Mouse (Mus musculus) kidney, embryonic 15.5 days (tissue): ENCODE measurements around the gene Sipa1l3. TPM values are rescaled to one million over a fixed set of nuclear protein-coding genes. Genes with fewer than 3 reads are reported as not detected.
A peak's percentile ranks its signal among the peaks of the same experiment; 100 is the strongest.

Experiments
- ATAC-seq: fragments of 200-750 bp; cut with Nextera tagmentation; replicated peaks from 2 replicates; pipeline ENCODE4 v1.8.0; 2017; ENCODE audit warnings: moderate TSS enrichment; ENCODE audit not compliant: low FRiP score
- H3K27ac ChIP-seq: fragments of 300-500 bp; sonication (generic); 2 replicates; pipeline ENCODE4 v1.5.1; 2015; ENCODE audit warnings: mild to moderate bottlenecking, inconsistent platforms
- H3K27me3 ChIP-seq: fragments of 300-500 bp; sonication (generic); 2 replicates; pipeline ENCODE4 v1.6.1; 2015; ENCODE audit warnings: inconsistent platforms
- H3K36me3 ChIP-seq: fragments of 300-500 bp; sonication (generic); 2 replicates; pipeline ENCODE4 v1.6.1; 2015; ENCODE audit warnings: inconsistent platforms
- H3K4me1 ChIP-seq: fragments of 300-500 bp; sonication (generic); 2 replicates; pipeline ENCODE4 v1.6.1; 2015; ENCODE audit warnings: inconsistent platforms
- H3K4me2 ChIP-seq: fragments of 300-500 bp; sonication (generic); 2 replicates; pipeline ENCODE4 v1.6.1; 2015; ENCODE audit warnings: moderate library complexity, mild to moderate bottlenecking, inconsistent platforms
- H3K4me3 ChIP-seq: fragments of 300-500 bp; sonication (generic); replicated peaks from 2 replicates; pipeline ENCODE4 v1.5.1; 2015; ENCODE audit warnings: mild to moderate bottlenecking, inconsistent platforms
- H3K9ac ChIP-seq: fragments of 300-500 bp; sonication (generic); 2 replicates; pipeline ENCODE4 v1.6.1; 2015; ENCODE audit warnings: mild to moderate bottlenecking, inconsistent platforms
- H3K9me3 ChIP-seq: fragments of 300-500 bp; sonication (generic); replicated peaks from 2 replicates; pipeline ENCODE4 v1.6.1; 2016; ENCODE audit warnings: inconsistent platforms
- WGBS: fragments of 180-500 bp; shearing (Covaris S2); methylation state at CpG from one replicate; pipeline ENCODE4 v1.1.7; 2015; ENCODE audit warnings: mixed read lengths; 5-methylcytosine and 5-hydroxymethylcytosine counted together
- polyA plus RNA-seq: library from polyadenylated mRNA; unstranded; fragments of >200 nt; fragmentation: Nextera tagmentation; extraction: Ambion mirVana; gene quantifications from 2 replicates; pipeline ENCODE4 v1.2.1, GENCODE M21; 2015

Sipa1l3 gene
- polyA plus RNA-seq, 1 experiment from 2014 or later, result 14.4 TPM

DNA sequence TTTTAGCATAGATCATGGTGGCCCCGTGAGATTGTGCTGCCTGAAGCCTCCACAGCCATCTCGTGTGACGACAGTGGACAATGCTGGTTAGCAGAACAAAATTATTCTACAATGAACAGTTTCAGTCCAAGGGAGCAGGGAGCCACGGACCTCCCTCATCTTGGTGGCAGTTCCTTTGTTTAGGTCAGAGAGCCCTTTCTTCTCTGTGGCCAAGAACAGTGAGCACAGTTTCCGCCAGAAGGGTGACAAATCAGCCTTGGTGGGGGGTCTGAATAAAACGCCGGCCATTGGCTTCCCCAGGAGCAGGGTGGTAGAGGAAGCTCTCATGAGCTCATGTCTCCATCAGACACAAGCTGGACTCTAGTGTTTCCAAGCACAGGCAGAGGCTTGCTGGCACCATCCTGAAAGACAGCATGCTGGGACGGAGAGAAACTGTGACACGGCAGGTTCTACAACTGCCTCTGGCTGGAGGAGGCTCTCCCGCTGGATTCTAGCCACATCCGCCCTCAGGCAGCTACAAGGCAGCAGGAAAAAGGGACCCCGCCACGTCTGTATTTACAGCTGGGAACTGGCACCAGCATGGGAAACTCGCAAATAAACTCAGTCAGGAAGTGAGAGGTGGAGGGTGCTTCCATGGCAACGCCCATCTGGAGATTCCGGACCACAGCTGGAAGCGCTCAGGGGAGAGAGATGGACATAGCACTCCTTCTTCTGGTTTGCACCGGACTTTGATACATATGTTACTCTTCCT lies 65.3 kb downstream of the Sipa1l3 start:
- peaks cover 40% of the 10 kb centered on the region for H3K4me1 ChIP-seq
- no peak overlapping the region for H3K9ac ChIP-seq
- H3K36me3 ChIP-seq, result no peaks in the 10 kb centered on the region
- H3K4me3 ChIP-seq, result 0 out of 2 replicates have a peak overlapping the region, but pooled peaks have one; percentile 10
- no peaks in the 10 kb centered on the region for H3K27me3 ChIP-seq
- ATAC-seq, result peak; percentile 88
- H3K27ac ChIP-seq, result peak overlapping the region; percentile 89
- no peaks in the 10 kb centered on the region for H3K9me3 ChIP-seq
- H3K4me2 ChIP-seq, result peak overlapping the region; percentile 40
- WGBS, result 13% methylated on average over 18 of the region's 18 CpGs

DNA sequence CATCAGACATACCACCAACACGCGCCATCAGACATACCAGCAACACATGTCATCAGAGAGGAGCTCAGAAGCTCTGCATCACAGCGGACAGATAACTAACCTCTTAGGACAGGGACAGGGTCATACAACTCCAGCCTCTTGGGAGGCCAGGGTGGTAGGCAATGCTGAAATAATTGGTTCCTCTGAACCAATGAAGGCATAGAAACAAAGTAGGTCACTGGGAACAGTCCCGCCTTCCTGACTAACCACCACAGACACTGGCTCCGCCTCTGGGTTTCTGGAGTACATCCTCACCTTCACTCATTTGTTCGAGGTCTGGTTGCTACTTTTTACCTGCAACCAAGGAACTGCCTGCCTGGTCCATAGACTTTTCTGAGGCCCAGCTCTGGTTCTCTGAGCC lies 66.1 kb downstream of the Sipa1l3 start:
- Histone ChIP-seq H3K27me3 (no peaks in the 10 kb centered on the region), H3K27ac (peak overlapping the region; percentile 89), H3K4me1 (peaks cover 33% of the 10 kb centered on the region), H3K4me3 (no peak overlapping the region), H3K9ac (no peak overlapping the region), H3K4me2 (peak overlapping the region; percentile 40; the same call in 1 of the 2 replicates), H3K36me3 (no peaks in the 10 kb centered on the region), H3K9me3 (no peaks in the 10 kb centered on the region)
- no peak for ATAC-seq
- 87% methylated on average over 6 of the region's 6 CpGs for WGBS

DNA sequence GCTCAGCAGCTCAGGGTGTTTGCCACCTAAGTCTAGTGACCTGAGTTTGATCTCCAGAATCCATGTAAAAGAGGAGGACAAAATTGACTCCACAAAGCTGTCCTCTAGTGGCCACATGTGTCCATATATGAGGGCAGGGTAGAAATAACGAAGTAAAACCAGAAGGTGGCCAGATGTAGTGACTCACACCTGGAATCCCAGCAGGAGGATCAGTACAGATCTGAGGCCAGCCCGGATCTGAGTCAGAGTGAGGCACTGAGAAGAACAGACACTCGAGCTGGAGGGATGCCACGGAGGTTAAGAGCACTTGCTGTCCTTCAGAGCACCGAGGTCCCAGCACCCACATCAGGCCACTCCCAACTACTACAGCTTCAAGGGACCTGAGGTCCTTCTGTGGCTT lies 68.3 kb downstream of the Sipa1l3 start:
- Histone ChIP-seq H3K36me3 (no peaks in the 10 kb centered on the region), H3K4me3 (no peak overlapping the region), H3K9ac (no peak overlapping the region), H3K27ac (no peak overlapping the region), H3K9me3 (no peaks in the 10 kb centered on the region), H3K27me3 (no peaks in the 10 kb centered on the region), H3K4me2 (no peak overlapping the region), H3K4me1 (peaks cover 29% of the 10 kb centered on the region)
- ATAC-seq, result no peak
- WGBS, result 78% methylated on average over 5 of the region's 5 CpGs

DNA sequence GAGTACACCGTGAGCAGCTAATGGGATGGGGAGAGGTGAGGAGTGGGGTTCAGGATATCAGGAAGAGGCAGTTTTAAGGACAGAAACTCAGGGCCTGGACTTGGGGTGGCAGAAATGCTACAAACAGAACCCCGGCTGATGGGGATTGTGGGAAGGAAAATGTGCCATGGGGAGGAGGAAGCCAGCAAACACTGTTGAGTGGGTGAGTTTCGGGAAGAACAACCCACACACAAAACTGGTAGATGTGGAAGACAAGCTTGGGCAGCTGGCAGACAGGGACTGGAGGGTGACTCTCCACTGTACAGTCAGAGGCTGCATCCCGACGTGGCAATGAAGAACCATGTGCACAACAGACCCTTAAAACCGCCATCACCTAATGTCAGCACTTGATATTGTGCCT lies 69.6 kb downstream of the Sipa1l3 start:
- H3K9ac ChIP-seq, result no peak overlapping the region
- no peaks in the 10 kb centered on the region for H3K9me3 ChIP-seq
- ATAC-seq, result no peak
- 95% methylated on average over 6 of the region's 6 CpGs for WGBS
- no peak overlapping the region for H3K4me2 ChIP-seq
- H3K4me3 ChIP-seq, result no peak overlapping the region
- no peaks in the 10 kb centered on the region for H3K36me3 ChIP-seq
- H3K4me1 ChIP-seq, result peaks cover 36% of the 10 kb centered on the region
- H3K27ac ChIP-seq, result no peak overlapping the region
- H3K27me3 ChIP-seq, result no peaks in the 10 kb centered on the region

DNA sequence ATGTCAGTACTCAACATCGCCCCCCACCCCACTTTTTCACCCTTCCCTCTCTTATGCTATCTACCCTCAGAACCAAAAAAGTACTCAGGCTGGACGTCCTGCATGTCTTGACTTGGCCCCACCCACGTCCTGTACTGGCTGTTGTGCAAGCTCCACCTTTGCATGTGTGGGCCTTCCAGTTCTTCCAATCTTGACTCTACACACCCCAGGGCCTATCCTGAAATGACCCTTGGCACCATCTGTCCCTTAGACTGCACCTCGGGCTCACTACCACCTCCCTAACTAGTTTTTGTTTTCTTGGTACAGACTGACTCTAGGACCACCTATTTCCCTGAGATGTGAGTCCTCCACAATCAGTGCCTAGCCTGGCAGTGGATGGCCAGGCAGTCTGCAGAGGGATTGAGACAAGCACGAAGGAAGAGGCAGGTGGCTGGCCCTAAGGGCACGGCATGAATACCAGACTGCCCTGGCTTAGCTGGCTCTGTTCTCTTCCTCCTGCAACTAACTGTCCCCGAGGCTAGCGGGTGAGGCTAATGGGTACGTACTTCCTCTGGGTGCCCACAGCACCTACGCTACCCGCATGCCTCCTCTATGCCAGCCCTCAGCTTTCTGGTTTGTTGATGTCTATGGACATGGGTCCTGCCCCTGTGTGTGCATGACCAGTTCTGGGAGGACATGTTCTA lies 71.2 kb downstream of the Sipa1l3 start:
- ATAC-seq, result no peak
- Histone ChIP-seq H3K4me1 (peaks cover 26% of the 10 kb centered on the region), H3K27me3 (no peaks in the 10 kb centered on the region), H3K27ac (no peak overlapping the region), H3K4me2 (no peak overlapping the region), H3K9ac (no peak overlapping the region), H3K9me3 (no peaks in the 10 kb centered on the region), H3K4me3 (no peak overlapping the region), H3K36me3 (no peaks in the 10 kb centered on the region)
- 86% methylated on average over 11 of the region's 11 CpGs for WGBS

DNA sequence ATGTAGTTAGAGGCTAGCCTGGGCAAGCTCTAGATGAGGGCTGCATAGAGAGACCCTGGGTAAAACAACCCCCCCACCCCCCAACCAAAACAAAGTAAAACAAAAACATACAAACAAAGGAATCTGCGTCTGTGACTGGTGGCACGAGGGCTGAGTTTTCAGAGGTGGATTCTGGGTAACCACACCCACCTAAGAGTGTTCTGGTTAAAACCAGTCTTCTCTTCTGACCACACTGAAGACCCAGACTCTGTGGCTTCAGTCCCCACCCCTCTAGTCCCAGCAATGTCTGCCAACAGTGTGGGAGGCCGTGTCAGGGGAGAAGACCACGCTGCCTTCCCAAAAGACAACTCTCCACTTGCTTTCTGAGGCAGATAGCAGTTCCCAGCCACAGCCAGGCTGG lies 72.3 kb downstream of the Sipa1l3 start:
- Histone ChIP-seq H3K27ac (no peak overlapping the region), H3K9ac (no peak overlapping the region), H3K27me3 (no peaks in the 10 kb centered on the region), H3K9me3 (no peaks in the 10 kb centered on the region), H3K4me2 (no peak overlapping the region), H3K4me3 (no peak overlapping the region), H3K4me1 (peaks cover 28% of the 10 kb centered on the region), H3K36me3 (no peaks in the 10 kb centered on the region)
- ATAC-seq, result no peak
- 89% methylated on average over 4 of the region's 4 CpGs for WGBS

DNA sequence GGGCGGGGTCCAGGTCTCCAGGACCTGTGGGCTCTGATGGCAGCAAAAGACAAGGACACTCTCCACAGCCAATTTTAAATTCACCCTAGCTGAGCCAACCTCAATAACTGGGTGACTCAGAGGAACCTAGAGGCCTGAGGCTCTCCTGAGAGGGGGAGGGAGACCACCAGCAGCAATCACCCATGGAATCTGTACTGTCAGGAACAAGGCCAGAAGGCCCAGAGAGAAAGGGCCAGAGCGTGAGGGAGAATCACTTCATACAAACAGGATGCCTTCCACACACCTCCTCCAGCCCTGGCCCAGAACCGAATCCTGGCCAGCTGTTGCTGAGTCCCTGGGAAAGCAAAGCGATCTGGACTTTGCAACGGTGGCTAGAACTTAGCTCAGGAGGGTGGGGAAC lies 73.9 kb downstream of the Sipa1l3 start:
- no peak overlapping the region for H3K4me2 ChIP-seq
- ATAC-seq, result no peak
- H3K27me3 ChIP-seq, result no peaks in the 10 kb centered on the region
- H3K27ac ChIP-seq, result peak overlapping the region; percentile 24; the same call in 1 of the 2 replicates
- H3K9ac ChIP-seq, result no peak overlapping the region
- WGBS, result 63% methylated on average over 5 of the region's 5 CpGs
- H3K4me3 ChIP-seq, result no peak overlapping the region
- peaks cover 36% of the 10 kb centered on the region for H3K4me1 ChIP-seq
- no peaks in the 10 kb centered on the region for H3K36me3 ChIP-seq
- no peaks in the 10 kb centered on the region for H3K9me3 ChIP-seq

DNA sequence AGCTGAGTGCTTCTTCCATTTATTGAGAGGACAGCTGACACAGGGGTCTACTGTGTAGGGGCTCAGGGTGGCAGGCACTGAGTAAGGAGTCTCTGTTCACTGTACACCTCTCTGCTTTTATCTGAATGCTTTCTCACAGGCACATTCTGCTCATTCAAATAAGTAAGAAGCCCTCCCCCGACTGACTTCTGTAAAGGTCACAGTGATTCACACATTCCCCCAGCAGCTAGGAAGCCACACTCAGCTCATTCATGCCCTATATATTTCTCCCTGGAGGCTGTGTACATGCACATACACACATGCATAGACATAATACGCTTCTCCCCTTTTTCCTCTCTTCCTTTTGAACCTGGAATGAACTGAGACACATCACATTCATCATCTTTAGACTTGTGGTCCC lies 74.4 kb downstream of the Sipa1l3 start:
- no peaks in the 10 kb centered on the region for H3K9me3 ChIP-seq
- peak overlapping the region; percentile 24; the same call in 1 of the 2 replicates for H3K27ac ChIP-seq
- no peak overlapping the region for H3K9ac ChIP-seq
- ATAC-seq, result no peak
- peaks cover 41% of the 10 kb centered on the region for H3K4me1 ChIP-seq
- WGBS, result 42% methylated on average over 2 of the region's 2 CpGs
- no peaks in the 10 kb centered on the region for H3K27me3 ChIP-seq
- no peak overlapping the region for H3K4me2 ChIP-seq
- H3K4me3 ChIP-seq, result no peak overlapping the region
- H3K36me3 ChIP-seq, result no peaks in the 10 kb centered on the region

DNA sequence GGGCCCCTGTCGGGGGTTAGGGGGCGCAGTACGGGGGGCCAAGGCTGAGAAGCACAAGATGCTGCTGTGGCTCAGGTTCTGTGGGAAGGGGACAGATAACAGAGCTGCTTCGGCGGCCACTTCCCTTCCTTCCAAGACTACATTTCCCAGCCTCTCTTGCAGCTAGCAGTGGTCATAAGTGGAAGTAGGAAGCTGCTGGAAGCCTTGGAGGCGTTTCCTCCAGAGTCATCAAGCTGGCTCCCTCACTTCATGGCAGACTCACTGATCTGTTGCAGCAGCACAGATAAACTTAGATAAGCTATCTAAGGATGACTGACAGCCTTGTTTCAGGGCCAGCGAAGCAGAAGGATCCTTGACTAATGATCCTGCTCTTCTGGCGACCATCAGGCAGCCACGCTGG lies 76.6 kb downstream of the Sipa1l3 start:
- H3K36me3 ChIP-seq, result no peaks in the 10 kb centered on the region
- H3K9ac ChIP-seq, result no peak overlapping the region
- 0 out of 2 replicates have a peak overlapping the region, but pooled peaks have one; percentile 18 for H3K27ac ChIP-seq
- no peak overlapping the region for H3K4me3 ChIP-seq
- no peaks in the 10 kb centered on the region for H3K9me3 ChIP-seq
- no peak overlapping the region for H3K4me2 ChIP-seq
- WGBS, result 64% methylated on average over 9 of the region's 9 CpGs
- no peak for ATAC-seq
- no peaks in the 10 kb centered on the region for H3K27me3 ChIP-seq
- peaks cover 56% of the 10 kb centered on the region for H3K4me1 ChIP-seq

DNA sequence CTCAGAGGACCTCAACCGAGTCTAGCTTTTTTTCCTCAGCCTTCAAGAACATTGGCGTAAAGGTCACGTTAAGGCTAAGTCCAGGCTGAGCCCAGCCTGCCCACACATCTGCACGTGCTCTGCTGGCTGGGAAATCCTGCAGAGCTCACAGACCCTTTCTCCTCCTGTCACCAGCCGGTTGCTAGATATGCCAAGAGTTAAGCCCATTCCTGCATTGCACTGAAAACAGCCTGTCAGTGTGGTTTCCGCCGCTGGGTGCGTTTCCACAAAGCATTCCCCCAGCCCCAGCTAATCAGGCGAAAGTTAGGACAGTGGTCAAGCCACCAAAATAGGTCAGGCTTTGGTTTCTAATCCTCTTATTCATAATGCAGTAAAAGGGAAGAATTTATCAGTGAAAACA lies 77.3 kb downstream of the Sipa1l3 start:
- Histone ChIP-seq H3K9ac (no peak overlapping the region), H3K27me3 (no peaks in the 10 kb centered on the region), H3K4me2 (no peak overlapping the region), H3K4me1 (peaks cover 60% of the 10 kb centered on the region), H3K9me3 (no peaks in the 10 kb centered on the region), H3K27ac (0 out of 2 replicates have a peak overlapping the region, but pooled peaks have one; percentile 18), H3K4me3 (no peak overlapping the region), H3K36me3 (no peaks in the 10 kb centered on the region)
- ATAC-seq, result no peak
- 66% methylated on average over 9 of the region's 9 CpGs for WGBS

DNA sequence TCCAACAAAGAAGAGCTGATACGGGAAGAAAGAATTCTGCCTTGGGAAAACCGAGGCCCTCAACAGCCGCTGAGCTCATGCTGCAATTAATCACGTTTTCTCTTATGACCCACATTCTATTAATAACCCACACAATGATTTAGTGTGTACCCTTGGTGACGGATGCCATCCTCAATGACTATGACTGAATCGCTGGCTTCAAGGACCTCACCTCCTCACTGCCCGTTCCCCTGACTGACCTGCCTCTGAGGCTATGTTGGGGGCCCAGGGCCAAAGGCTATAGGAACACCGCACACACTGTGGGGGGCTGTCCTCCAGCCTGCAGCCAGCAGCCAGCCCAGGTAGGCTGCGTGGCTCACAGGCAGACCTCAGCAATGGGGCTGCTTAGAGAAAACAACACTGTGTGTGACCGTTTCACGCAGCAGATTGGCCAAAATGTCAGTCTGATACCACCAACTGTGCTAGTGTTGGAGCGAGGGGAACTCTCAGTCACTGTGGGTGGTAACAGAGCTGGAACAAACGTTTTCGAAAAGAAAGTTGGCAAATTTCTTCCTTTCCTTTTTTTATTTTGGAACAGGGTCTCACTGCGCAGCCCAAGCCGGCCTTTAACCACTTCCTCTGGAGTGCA lies 79.7 kb downstream of the Sipa1l3 start:
- H3K9ac ChIP-seq, result no peak overlapping the region
- H3K9me3 ChIP-seq, result no peaks in the 10 kb centered on the region
- H3K4me2 ChIP-seq, result no peak overlapping the region
- H3K4me1 ChIP-seq, result peaks cover 51% of the 10 kb centered on the region
- no peaks in the 10 kb centered on the region for H3K36me3 ChIP-seq
- H3K27ac ChIP-seq, result no peak overlapping the region
- H3K27me3 ChIP-seq, result no peaks in the 10 kb centered on the region
- ATAC-seq, result no peak
- WGBS, result 69% methylated on average over 16 of the region's 16 CpGs
- no peak overlapping the region for H3K4me3 ChIP-seq

DNA sequence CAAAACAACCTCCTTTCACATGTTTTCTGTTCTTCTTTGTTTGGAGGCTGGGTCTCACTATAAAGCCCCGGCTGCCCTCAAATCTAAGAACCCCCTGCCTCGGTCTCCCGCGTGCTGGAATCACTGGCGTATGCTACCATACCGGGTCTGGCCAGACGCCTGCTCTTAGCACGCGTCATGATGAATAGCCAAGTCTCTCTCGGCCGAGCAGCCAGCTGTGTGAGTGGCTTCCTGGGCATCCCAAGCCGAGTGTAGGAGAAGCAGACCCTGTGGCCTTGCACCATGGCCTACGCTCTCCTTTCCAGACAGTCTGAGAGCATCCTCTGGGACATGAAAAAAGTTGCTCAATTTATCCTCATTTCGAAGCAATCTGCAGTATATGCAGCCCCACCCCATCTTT lies 80.2 kb downstream of the Sipa1l3 start:
- WGBS, result 81% methylated on average over 14 of the region's 14 CpGs
- no peak overlapping the region for H3K27ac ChIP-seq
- H3K9me3 ChIP-seq, result no peaks in the 10 kb centered on the region

More for the DNA sequence above, 80.2 kb downstream of the Sipa1l3 start:
- Histone ChIP-seq H3K9ac (no peak overlapping the region), H3K4me3 (no peak overlapping the region), H3K36me3 (no peaks in the 10 kb centered on the region), H3K27me3 (no peaks in the 10 kb centered on the region), H3K4me2 (no peak overlapping the region), H3K4me1 (peaks cover 50% of the 10 kb centered on the region)
- ATAC-seq, result no peak
